Mouse (Mus musculus) ES-CJ7 (cell line): Measurements from ENCODE around the gene Lhb.
A peak's percentile ranks its signal among the peaks of the same experiment; 100 is the strongest.

Experiments
- DNase-seq: peaks from one replicate; pipeline ENCODE4 v3.0.0; 2011; ENCODE audit warnings: low read depth, low spot score

Lhb gene

GRCm38 (mm10) chr7:45413864-45414739 is 6.5 kb upstream of the Lhb start:
- DNase-seq: no peak

- no peak for DNase-seq
Measured at GRCm38 (mm10) chr7:45414740-45415224, 5.8 kb upstream of the Lhb start.

- DNase-seq: no peak
Measured at GRCm38 (mm10) chr7:45415636-45416035, 5.0 kb upstream of the Lhb start.

- no peak for DNase-seq
Measured at GRCm38 (mm10) chr7:45417962-45418492, 2.6 kb upstream of the Lhb start.

GRCm38 (mm10) chr7:45419859-45420614 is 583 bp upstream of the Lhb start:
- peak; percentile 88 for DNase-seq

DNA sequence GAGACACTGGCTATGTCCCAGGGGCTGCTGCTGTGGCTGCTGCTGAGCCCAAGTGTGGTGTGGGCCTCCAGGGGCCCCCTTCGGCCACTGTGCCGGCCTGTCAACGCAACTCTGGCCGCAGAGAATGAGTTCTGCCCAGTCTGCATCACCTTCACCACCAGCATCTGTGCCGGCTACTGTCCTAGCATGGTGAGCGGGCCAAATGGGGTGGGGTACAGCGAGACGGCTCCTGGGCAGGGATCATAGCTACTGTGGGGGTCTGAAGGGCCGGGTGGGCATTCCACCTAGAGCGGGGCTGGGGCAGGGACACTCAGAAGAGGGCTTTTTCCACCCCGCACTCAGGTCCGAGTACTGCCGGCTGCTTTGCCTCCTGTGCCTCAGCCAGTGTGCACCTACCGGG is 574 bp downstream of the Lhb start:
- no peak for DNase-seq

DNA sequence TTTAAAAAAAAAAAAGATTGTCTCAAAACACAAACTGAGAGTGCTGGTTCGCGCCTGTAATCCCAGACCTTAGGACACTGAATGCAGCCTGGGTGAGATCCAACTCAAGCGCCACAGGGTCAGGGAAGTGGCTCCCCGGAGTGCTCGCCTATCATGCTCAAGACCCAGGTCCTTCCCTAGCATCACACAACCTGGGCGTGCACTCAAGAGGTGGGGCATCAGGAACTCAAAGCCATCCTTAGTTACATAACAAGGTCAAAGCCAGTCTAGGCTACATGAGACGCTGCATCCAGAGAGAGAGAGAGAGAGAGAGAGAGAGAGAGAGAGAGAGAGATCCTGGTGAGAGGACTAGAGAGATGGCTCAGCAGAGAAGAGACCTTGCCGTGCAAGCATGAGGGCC is 5.9 kb downstream of the Lhb start:
- DNase-seq: no peak

- no peak for DNase-seq
Measured at GRCm38 (mm10) chr7:45433835-45434202, 13.2 kb downstream of the Lhb start.

GRCm38 (mm10) chr7:45434203-45435015 is 13.8 kb downstream of the Lhb start, which contains the start of gene Gys1:
Gene Gys1 (plus strand): TSS chr7:45434844.
- peak; percentile 100 for DNase-seq

- no peak for DNase-seq
Measured at GRCm38 (mm10) chr7:45435038-45435437, 14.4 kb downstream of the Lhb start.

DNA sequence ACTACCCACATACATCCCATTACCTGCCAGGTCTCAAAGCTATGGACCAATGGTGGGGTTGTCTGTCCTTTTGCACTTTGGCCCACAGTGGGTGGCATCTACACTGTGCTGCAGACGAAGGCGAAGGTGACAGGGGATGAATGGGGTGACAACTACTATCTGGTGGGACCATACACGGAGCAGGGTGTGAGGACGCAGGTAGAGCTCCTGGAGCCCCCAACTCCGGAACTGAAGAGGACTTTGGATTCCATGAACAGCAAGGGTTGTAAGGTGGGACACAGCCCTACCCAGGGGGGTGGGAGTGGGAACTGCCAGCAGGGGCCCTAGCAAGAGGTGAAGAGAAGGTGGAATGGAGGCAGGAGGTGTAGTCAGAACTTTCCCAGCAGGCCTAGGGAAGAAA is 15.8 kb downstream of the Lhb start:
- DNase-seq: no peak

DNA sequence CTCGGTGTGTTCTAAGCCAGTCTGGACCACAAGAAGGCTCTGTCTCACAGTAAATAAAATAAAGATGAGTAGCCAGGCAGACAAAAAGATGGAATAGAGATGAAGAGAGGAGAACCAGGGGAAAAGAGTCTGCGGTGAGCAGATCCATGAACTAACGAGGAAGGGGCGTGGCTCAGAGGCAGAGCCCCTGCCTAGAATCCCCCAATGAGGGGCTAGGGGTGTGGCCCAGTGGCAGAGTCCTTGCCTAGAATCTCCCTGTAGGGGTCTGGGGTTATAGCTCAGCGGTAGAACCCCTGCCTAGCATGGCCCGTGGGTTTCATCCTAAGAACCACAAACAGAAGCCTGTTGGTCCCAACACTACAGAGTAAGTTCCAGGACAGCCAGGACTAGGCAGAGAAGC is 16.4 kb downstream of the Lhb start:
- DNase-seq: peak; percentile 74

DNA sequence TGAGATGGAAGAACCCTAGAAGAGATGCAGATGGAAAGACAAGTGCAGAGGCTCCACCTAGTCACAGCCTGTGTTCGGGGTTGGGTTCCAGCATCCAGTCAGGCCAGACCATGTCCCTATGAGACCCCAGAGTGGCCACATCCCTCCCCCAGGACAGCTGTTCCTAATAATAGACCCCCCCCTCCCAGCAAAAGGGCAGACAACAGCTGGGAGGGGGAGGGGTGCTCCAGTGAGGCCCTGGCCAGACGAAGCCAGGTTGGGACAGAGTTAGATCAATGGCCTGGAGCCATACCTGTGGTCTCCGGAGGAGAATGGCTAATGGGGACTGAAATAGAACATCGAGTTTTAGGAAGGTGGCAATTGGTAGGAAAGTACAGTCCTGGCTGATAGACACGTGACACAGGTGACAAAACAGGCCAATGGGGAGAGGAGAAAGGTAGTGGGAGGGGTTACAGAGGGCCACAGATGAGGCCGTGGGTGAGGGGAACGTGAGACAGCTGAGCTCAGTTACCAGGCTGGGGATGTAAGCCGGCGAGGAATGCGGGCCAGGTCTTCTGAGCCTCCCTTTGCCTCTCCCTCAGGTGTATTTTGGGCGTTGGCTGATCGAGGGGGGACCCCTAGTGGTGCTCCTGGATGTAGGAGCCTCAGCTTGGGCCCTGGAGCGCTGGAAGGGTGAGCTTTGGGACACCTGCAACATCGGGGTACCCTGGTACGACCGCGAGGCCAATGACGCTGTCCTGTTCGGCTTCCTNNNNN is 17.1 kb downstream of the Lhb start, which contains the start of gene Ruvbl2:
Ruvbl2 (minus strand) TSS at position 576 of the 756 bp plus-strand sequence.
- DNase-seq: peak; percentile 87

GRCm38 (mm10) chr7:45443526-45444420 is 23.2 kb downstream of the Lhb start:
- no peak for DNase-seq

DNA sequence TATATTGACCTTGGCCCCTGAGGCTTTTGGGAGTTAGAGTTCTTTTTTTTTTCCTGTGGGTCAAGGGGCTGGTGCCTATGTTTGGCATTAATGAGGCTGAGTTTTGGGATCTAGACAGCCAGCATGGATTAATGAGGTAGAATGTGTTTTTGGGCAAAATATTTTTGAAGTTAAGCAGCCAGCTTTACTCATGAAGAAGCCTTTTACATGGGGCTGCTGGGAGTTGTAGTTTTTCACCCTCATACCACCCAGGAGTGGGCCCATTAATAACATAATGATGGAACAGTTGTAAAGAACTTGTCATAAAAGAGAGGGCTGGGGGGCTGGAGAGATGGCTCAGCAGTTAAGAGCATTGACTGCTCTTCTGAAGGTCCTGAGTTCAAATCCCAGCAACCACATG is 26.0 kb downstream of the Lhb start:
- DNase-seq: no peak

DNA sequence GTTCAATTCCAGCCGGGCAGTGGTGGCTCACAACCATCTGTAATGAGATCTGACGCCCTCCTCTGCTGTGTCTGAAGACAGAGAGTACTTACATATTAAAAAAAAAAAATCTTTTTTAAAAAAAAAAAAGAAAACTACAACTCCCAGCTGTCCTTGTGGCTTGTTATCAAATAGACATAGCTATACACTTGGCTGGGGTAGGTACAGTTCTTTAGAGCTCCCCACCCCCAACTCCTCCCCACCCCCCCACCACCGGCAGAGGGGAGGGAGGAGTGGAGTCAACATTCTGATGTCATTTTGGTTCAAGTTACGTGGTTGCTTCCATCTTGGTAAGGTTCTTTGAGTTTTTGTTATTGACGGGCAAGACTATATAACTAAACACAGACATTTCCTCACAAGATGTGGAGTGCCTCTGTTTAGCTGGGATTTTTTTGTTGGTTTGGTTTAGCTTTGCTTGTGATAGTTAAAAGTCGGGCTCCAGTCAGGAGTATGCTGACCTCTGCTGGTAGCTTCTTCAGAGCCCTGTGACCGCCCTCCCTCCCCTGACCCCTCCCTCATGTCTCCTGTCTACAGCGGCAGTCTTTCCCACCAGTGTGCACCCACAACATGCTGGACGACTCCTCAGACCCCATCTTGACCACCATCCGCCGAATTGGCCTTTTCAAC is 26.8 kb downstream of the Lhb start:
- DNase-seq: peak; percentile 80

DNA sequence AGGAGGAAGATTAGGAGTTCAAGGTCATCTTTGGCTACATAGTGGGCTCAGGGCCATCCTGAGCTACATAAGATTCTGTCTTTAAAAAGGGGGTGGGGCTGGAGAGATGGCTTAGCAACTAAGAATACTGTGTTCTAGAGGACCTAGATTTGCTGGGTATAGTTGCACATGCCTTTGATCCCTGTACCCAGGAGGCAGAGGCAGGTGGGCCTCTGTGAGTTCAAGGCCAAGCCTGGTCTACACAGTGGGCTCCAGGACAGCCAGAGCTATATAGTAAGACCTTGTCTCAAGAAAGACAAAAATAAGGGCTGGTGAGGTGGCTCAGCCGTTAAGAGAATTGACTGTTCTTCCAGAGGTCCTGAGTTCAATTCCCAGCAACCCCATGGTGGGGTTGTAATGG is 29.4 kb downstream of the Lhb start:
- DNase-seq: no peak

- DNase-seq: peak; percentile 89
Measured at GRCm38 (mm10) chr7:45451344-45451982, 30.8 kb downstream of the Lhb start.

GRCm38 (mm10) chr7:45454971-45455370 is 34.4 kb downstream of the Lhb start:
- DNase-seq: no peak
